Mouse (Mus musculus): ENCODE results near the gene Gpr15.

- no peak for TF ChIP-seq POLR2A (IDR thresholded peaks at IDR 0.05; ENCODE audit: insufficient read depth, low read length)
- no peak for TF ChIP-seq CTCF (IDR thresholded peaks at IDR 0.05; ENCODE audit: low read depth, low read length)
These were observed 30.3 kb downstream of the Gpr15 start for GRCm38 (mm10) chr16:58688534-58688933.

Measured in ES-Bruce4 (cell line).